Mouse (Mus musculus) layer of hippocampus, adult 9-11 months (tissue): ENCODE data around the gene Fam20a.

Experiments used
- DNase-seq: peaks from one replicate; pipeline ENCODE4 v3.0.0; 2022

The Fam20a gene

GRCm38 (mm10) chr11:109721781-109722446, at the start of gene Fam20a:
Gene Fam20a (minus strand): TSS chr11:109722279.
- peak; percentile 41 for DNase-seq

GRCm38 (mm10) chr11:109771381-109771780, 49.3 kb upstream of the Fam20a start:
- no peak for DNase-seq

- no peak for DNase-seq
Measured at GRCm38 (mm10) chr11:109770185-109770584, 48.1 kb upstream of the Fam20a start.

- no peak for DNase-seq
Measured at GRCm38 (mm10) chr11:109769091-109769490, 47.0 kb upstream of the Fam20a start.

- no peak for DNase-seq
Measured at GRCm38 (mm10) chr11:109760063-109760462, 38.0 kb upstream of the Fam20a start.

- peak; percentile 23 for DNase-seq
Measured at GRCm38 (mm10) chr11:109758616-109759215, 36.6 kb upstream of the Fam20a start.

GRCm38 (mm10) chr11:109754105-109754602, 32.1 kb upstream of the Fam20a start:
- peak; percentile 67 for DNase-seq

GRCm38 (mm10) chr11:109751636-109752603, 29.8 kb upstream of the Fam20a start:
- no peak for DNase-seq

GRCm38 (mm10) chr11:109745210-109745609, 23.1 kb upstream of the Fam20a start:
- no peak for DNase-seq

- no peak for DNase-seq
Measured at GRCm38 (mm10) chr11:109737967-109738366, 15.9 kb upstream of the Fam20a start.

GRCm38 (mm10) chr11:109736406-109736805, 14.3 kb upstream of the Fam20a start:
- DNase-seq: no peak

- no peak for DNase-seq
Measured at GRCm38 (mm10) chr11:109734341-109734740, 12.3 kb upstream of the Fam20a start.

- DNase-seq: no peak
Measured at GRCm38 (mm10) chr11:109732726-109733438, 10.8 kb upstream of the Fam20a start.

GRCm38 (mm10) chr11:109728371-109728770, 6.3 kb upstream of the Fam20a start:
- no peak for DNase-seq

- no peak for DNase-seq
Measured at GRCm38 (mm10) chr11:109722711-109723110, 632 bp upstream of the Fam20a start.

GRCm38 (mm10) chr11:109721320-109721780, 729 bp downstream of the Fam20a start:
- no peak for DNase-seq

GRCm38 (mm10) chr11:109720809-109721319, 1.2 kb downstream of the Fam20a start:
- no peak for DNase-seq

- no peak for DNase-seq
Measured at GRCm38 (mm10) chr11:109719399-109719798, 2.7 kb downstream of the Fam20a start.

GRCm38 (mm10) chr11:109717966-109718895, 3.8 kb downstream of the Fam20a start:
- DNase-seq: no peak

- DNase-seq: peak; percentile 50
Measured at GRCm38 (mm10) chr11:109717448-109717847, 4.6 kb downstream of the Fam20a start.

GRCm38 (mm10) chr11:109716981-109717380, 5.1 kb downstream of the Fam20a start:
- DNase-seq: no peak
